Mouse (Mus musculus) ES-E14 (cell line): Measurements from ENCODE around the gene Cars.

Source experiments
- CHD2 ChIP-seq: IDR thresholded peaks from 2 replicates; pipeline ENCODE4 v1.6.1; 2014; ENCODE audit warnings: mild to moderate bottlenecking, low read depth, low read length, inconsistent platforms
- HCFC1 ChIP-seq: IDR thresholded peaks from 2 replicates; pipeline ENCODE4 v1.6.1; 2012; ENCODE audit warnings: low read length, inconsistent platforms, borderline replicate concordance; ENCODE audit not compliant: insufficient read depth
- MAFK ChIP-seq: IDR thresholded peaks from 2 replicates; pipeline ENCODE4 v1.6.1; 2014; ENCODE audit warnings: mild to moderate bottlenecking, low read depth, low read length, inconsistent platforms; ENCODE audit not compliant: insufficient read depth
- ZC3H11A ChIP-seq: IDR thresholded peaks from 2 replicates; pipeline ENCODE4 v1.6.1; 2012; ENCODE audit warnings: low read depth, mild to moderate bottlenecking, inconsistent platforms, low read length, borderline replicate concordance
- ZNF384 ChIP-seq: IDR thresholded peaks from 2 replicates; pipeline ENCODE4 v1.6.1; 2012; ENCODE audit warnings: low read depth, low read length, inconsistent platforms

GRCm38 (mm10) chr7:143563787-143564186, 36.1 kb downstream of the Cars start:
- TF ChIP-seq HCFC1: no peak
- TF ChIP-seq MAFK: no peak
- TF ChIP-seq ZC3H11A: no peak
- TF ChIP-seq CHD2: no peak
- no peak for TF ChIP-seq ZNF384
